Mouse (Mus musculus) heart, embryonic 15.5 days (tissue): ENCODE measurements around the gene Pcdh15. TPM values are rescaled to one million over a fixed set of nuclear protein-coding genes. Genes with fewer than 3 reads are reported as not detected.

Source experiments
- ATAC-seq: fragments of 200-750 bp; cut with Nextera tagmentation; replicated peaks from 2 replicates; pipeline ENCODE4 v1.8.0; 2017; ENCODE audit warnings: low read depth, moderate TSS enrichment; ENCODE audit not compliant: insufficient number of reproducible peaks, insufficient read depth, low FRiP score
- H3K27ac ChIP-seq: fragments of 300-500 bp; sonication (generic); 2 replicates; pipeline ENCODE4 v1.5.1; 2015; ENCODE audit warnings: mild to moderate bottlenecking, inconsistent platforms
- H3K27me3 ChIP-seq: fragments of 300-500 bp; sonication (generic); 2 replicates; pipeline ENCODE4 v1.6.1; 2015; ENCODE audit warnings: inconsistent platforms
- H3K36me3 ChIP-seq: fragments of 300-500 bp; sonication (generic); 2 replicates; pipeline ENCODE4 v1.6.1; 2015; ENCODE audit warnings: mild to moderate bottlenecking, inconsistent platforms
- H3K4me1 ChIP-seq: fragments of 300-500 bp; sonication (generic); replicated peaks from 2 replicates; pipeline ENCODE4 v1.6.1; 2015; ENCODE audit warnings: inconsistent platforms
- H3K4me2 ChIP-seq: fragments of 300-500 bp; sonication (generic); 2 replicates; pipeline ENCODE4 v1.6.1; 2015; ENCODE audit warnings: inconsistent platforms, mild to moderate bottlenecking, moderate library complexity
- H3K4me3 ChIP-seq: fragments of 300-500 bp; sonication (generic); 2 replicates; pipeline ENCODE4 v1.5.1; 2015; ENCODE audit warnings: mild to moderate bottlenecking, inconsistent platforms
- H3K9ac ChIP-seq: fragments of 300-500 bp; sonication (generic); 2 replicates; pipeline ENCODE4 v1.6.1; 2015; ENCODE audit warnings: mild to moderate bottlenecking, inconsistent platforms
- H3K9me3 ChIP-seq: fragments of 300-500 bp; sonication (generic); replicated peaks from 2 replicates; pipeline ENCODE4 v1.6.1; 2016; ENCODE audit warnings: inconsistent platforms
- WGBS: fragments of 180-500 bp; shearing (Covaris S2); methylation state at CpG from one replicate; pipeline ENCODE4 v1.1.7; 2015; ENCODE audit warnings: mixed read lengths; 5-methylcytosine and 5-hydroxymethylcytosine counted together
- polyA plus RNA-seq: library from polyadenylated mRNA; unstranded; fragments of >200 nt; fragmentation: Nextera tagmentation; extraction: Ambion mirVana; gene quantifications from 2 replicates; pipeline ENCODE4 v1.2.1, GENCODE M21; 2015

The Pcdh15 gene
- polyA plus RNA-seq, 1 experiment from 2014 or later = 0.45 TPM

GRCm38 (mm10) chr10:74130805-74131204 lies 1031.7 kb downstream of the Pcdh15 start:
- H3K36me3 ChIP-seq = no peaks in the 10 kb centered on the region
- H3K4me2 ChIP-seq = no peak overlapping the region
- no peaks in the 10 kb centered on the region for H3K27me3 ChIP-seq
- H3K4me3 ChIP-seq = no peak overlapping the region
- no peak overlapping the region for H3K27ac ChIP-seq
- H3K9me3 ChIP-seq = no peaks in the 10 kb centered on the region
- 67% methylated on average over 3 of the region's 3 CpGs for WGBS
- no peak overlapping the region for H3K9ac ChIP-seq
- no peak for ATAC-seq
- H3K4me1 ChIP-seq = no peaks in the 10 kb centered on the region

GRCm38 (mm10) chr10:74147966-74148365 lies 1048.8 kb downstream of the Pcdh15 start:
- no peak overlapping the region for H3K9ac ChIP-seq
- H3K4me2 ChIP-seq = no peak overlapping the region
- no peaks in the 10 kb centered on the region for H3K27me3 ChIP-seq
- no peaks in the 10 kb centered on the region for H3K9me3 ChIP-seq
- H3K4me1 ChIP-seq = no peaks in the 10 kb centered on the region
- H3K4me3 ChIP-seq = no peak overlapping the region
- H3K27ac ChIP-seq = no peak overlapping the region
- ATAC-seq = no peak
- H3K36me3 ChIP-seq = no peaks in the 10 kb centered on the region

GRCm38 (mm10) chr10:74181921-74182320 lies 1082.8 kb downstream of the Pcdh15 start:
- 60% methylated on average over 3 of the region's 3 CpGs for WGBS
- no peaks in the 10 kb centered on the region for H3K36me3 ChIP-seq
- H3K4me1 ChIP-seq = no peaks in the 10 kb centered on the region
- no peaks in the 10 kb centered on the region for H3K27me3 ChIP-seq
- ATAC-seq = no peak
- no peak overlapping the region for H3K27ac ChIP-seq
- no peak overlapping the region for H3K4me2 ChIP-seq
- no peaks in the 10 kb centered on the region for H3K9me3 ChIP-seq
- no peak overlapping the region for H3K9ac ChIP-seq
- H3K4me3 ChIP-seq = no peak overlapping the region

- H3K4me1 ChIP-seq = no peaks in the 10 kb centered on the region
- H3K4me3 ChIP-seq = no peak overlapping the region
- no peaks in the 10 kb centered on the region for H3K9me3 ChIP-seq
- H3K9ac ChIP-seq = no peak overlapping the region
- H3K36me3 ChIP-seq = no peaks in the 10 kb centered on the region
- H3K4me2 ChIP-seq = no peak overlapping the region
- H3K27me3 ChIP-seq = no peaks in the 10 kb centered on the region
- H3K27ac ChIP-seq = no peak overlapping the region
- no peak for ATAC-seq
These were observed 1104.5 kb downstream of the Pcdh15 start for GRCm38 (mm10) chr10:74203650-74204049.

- Histone ChIP-seq H3K4me3 (no peak overlapping the region), H3K36me3 (no peaks in the 10 kb centered on the region), H3K9me3 (no peaks in the 10 kb centered on the region), H3K27ac (no peak overlapping the region), H3K9ac (no peak overlapping the region), H3K27me3 (no peaks in the 10 kb centered on the region), H3K4me2 (no peak overlapping the region), H3K4me1 (no peaks in the 10 kb centered on the region)
- ATAC-seq = no peak
- 29% methylated on average over 1 of the region's 1 CpGs for WGBS
These were observed 1118.1 kb downstream of the Pcdh15 start for GRCm38 (mm10) chr10:74217268-74217667.

GRCm38 (mm10) chr10:74220439-74220838 lies 1121.3 kb downstream of the Pcdh15 start:
- 58% methylated on average over 2 of the region's 2 CpGs for WGBS
- no peak overlapping the region for H3K9ac ChIP-seq
- no peaks in the 10 kb centered on the region for H3K27me3 ChIP-seq
- H3K4me1 ChIP-seq = no peaks in the 10 kb centered on the region
- no peaks in the 10 kb centered on the region for H3K36me3 ChIP-seq
- H3K4me2 ChIP-seq = no peak overlapping the region
- H3K27ac ChIP-seq = no peak overlapping the region
- no peak overlapping the region for H3K4me3 ChIP-seq
- H3K9me3 ChIP-seq = no peaks in the 10 kb centered on the region
- ATAC-seq = no peak

GRCm38 (mm10) chr10:74257716-74258446 lies 1158.7 kb downstream of the Pcdh15 start:
- H3K27ac ChIP-seq = no peak overlapping the region
- no peak for ATAC-seq
- no peak overlapping the region for H3K9ac ChIP-seq
- H3K4me1 ChIP-seq = no peaks in the 10 kb centered on the region
- H3K9me3 ChIP-seq = no peaks in the 10 kb centered on the region
- H3K36me3 ChIP-seq = no peaks in the 10 kb centered on the region
- no peak overlapping the region for H3K4me2 ChIP-seq
- WGBS = 84% methylated on average over 15 of the region's 15 CpGs
- no peak overlapping the region for H3K4me3 ChIP-seq
- no peaks in the 10 kb centered on the region for H3K27me3 ChIP-seq

GRCm38 (mm10) chr10:74258639-74259038 lies 1159.5 kb downstream of the Pcdh15 start:
- no peak for ATAC-seq
- H3K4me3 ChIP-seq = no peak overlapping the region

GRCm38 (mm10) chr10:74269637-74270269 lies 1170.6 kb downstream of the Pcdh15 start:
- Histone ChIP-seq H3K36me3 (no peaks in the 10 kb centered on the region), H3K27ac (no peak overlapping the region), H3K27me3 (no peaks in the 10 kb centered on the region), H3K4me3 (no peak overlapping the region), H3K4me1 (0 out of 2 replicates have a peak, but pooled peaks cover 6% of the 10 kb centered on the region), H3K4me2 (no peak overlapping the region), H3K9me3 (no peaks in the 10 kb centered on the region), H3K9ac (no peak overlapping the region)
- no peak for ATAC-seq
- 49% methylated on average over 6 of the region's 6 CpGs for WGBS

More at GRCm38 (mm10) chr10:74258639-74259038, 1159.5 kb downstream of the Pcdh15 start:
- Histone ChIP-seq H3K4me1 (no peaks in the 10 kb centered on the region), H3K27me3 (no peaks in the 10 kb centered on the region), H3K4me2 (no peak overlapping the region), H3K27ac (no peak overlapping the region), H3K36me3 (no peaks in the 10 kb centered on the region), H3K9me3 (no peaks in the 10 kb centered on the region), H3K9ac (no peak overlapping the region)

GRCm38 (mm10) chr10:74270894-74271293 lies 1171.8 kb downstream of the Pcdh15 start:
- Histone ChIP-seq H3K9ac (no peak overlapping the region), H3K9me3 (no peaks in the 10 kb centered on the region), H3K4me3 (no peak overlapping the region), H3K27me3 (no peaks in the 10 kb centered on the region), H3K36me3 (no peaks in the 10 kb centered on the region), H3K27ac (peak overlapping the region; percentile 64), H3K4me1 (0 out of 2 replicates have a peak, but pooled peaks cover 6% of the 10 kb centered on the region), H3K4me2 (no peak overlapping the region)
- 46% methylated on average over 5 of the region's 5 CpGs for WGBS
- peak; percentile 74 for ATAC-seq

GRCm38 (mm10) chr10:74304120-74304519 lies 1205.0 kb downstream of the Pcdh15 start:
- Histone ChIP-seq H3K36me3 (no peaks in the 10 kb centered on the region), H3K9ac (no peak overlapping the region), H3K9me3 (no peaks in the 10 kb centered on the region), H3K27ac (no peak overlapping the region), H3K4me2 (no peak overlapping the region), H3K27me3 (no peaks in the 10 kb centered on the region), H3K4me3 (no peak overlapping the region), H3K4me1 (no peaks in the 10 kb centered on the region)
- 0 out of 2 replicates have a peak, but pooled peaks have one; percentile 27 for ATAC-seq
- 37% methylated on average over 2 of the region's 2 CpGs for WGBS
